Mouse (Mus musculus) myocyte (in vitro differentiated cells): ENCODE measurements around the gene Serpina16. TPM values are rescaled to one million over a fixed set of nuclear protein-coding genes. Genes with fewer than 3 reads are reported as not detected.

ENCODE experiments used
- H3K27me3 ChIP-seq: one replicate; pipeline ENCODE4 v1.6.1; 2011; ENCODE audit not compliant: control insufficient read depth, insufficient read depth, insufficient read length
- H3K36me3 ChIP-seq: one replicate; pipeline ENCODE4 v1.6.1; 2011; ENCODE audit not compliant: control insufficient read depth, insufficient read depth
- H3K4me2 ChIP-seq: one replicate; pipeline ENCODE4 v1.6.1; 2011; ENCODE audit warnings: low read depth, control low read depth
- H3K4me3 ChIP-seq: one replicate; pipeline ENCODE4 v1.5.1; 2011; ENCODE audit warnings: mild to moderate bottlenecking, control low read depth, moderate library complexity
- H3K79me2 ChIP-seq: one replicate; pipeline ENCODE4 v1.6.1; 2011; ENCODE audit not compliant: control insufficient read depth, insufficient read depth
- H3ac ChIP-seq: one replicate; pipeline ENCODE4 v1.6.1; 2011; ENCODE audit not compliant: control insufficient read depth, insufficient read length
- CEBPB ChIP-seq: IDR thresholded peaks from 2 replicates; pipeline ENCODE4 v1.6.1; 2011; ENCODE audit warnings: mild to moderate bottlenecking, moderate library complexity; ENCODE audit not compliant: poor library complexity, insufficient read depth, severe bottlenecking
- E2F4 ChIP-seq: IDR thresholded peaks from one replicate; pipeline ENCODE4 v1.6.1; 2011; ENCODE audit warnings: mild to moderate bottlenecking, control low read depth, moderate library complexity; ENCODE audit not compliant: insufficient read depth
- MAX ChIP-seq: IDR thresholded peaks from one replicate; pipeline ENCODE4 v1.6.1; 2011; ENCODE audit warnings: low read depth, mild to moderate bottlenecking, control low read depth
- MYOD1 ChIP-seq, 3 experiments: IDR thresholded peaks; one replicate each; pipeline ENCODE4 v1.6.1; 2011; ENCODE audit warnings: control low read depth in 2 of 3, low read depth in 2 of 3, mild to moderate bottlenecking in 2 of 3, moderate library complexity in 1 of 3; ENCODE audit not compliant: insufficient read length in 2 of 3, control insufficient read depth in 1 of 3
- MYOG ChIP-seq, 3 experiments: IDR thresholded peaks; one replicate each; pipeline ENCODE4 v1.6.1; 2011; ENCODE audit warnings: control low read depth in 2 of 3, low read depth in 2 of 3, mild to moderate bottlenecking in 2 of 3; ENCODE audit not compliant: insufficient read length in 2 of 3, control insufficient read depth in 1 of 3, insufficient read depth in 1 of 3
- POLR2A ChIP-seq: IDR thresholded peaks from one replicate; pipeline ENCODE4 v1.6.1; 2011; ENCODE audit warnings: low read depth, mild to moderate bottlenecking, control low read depth, moderate library complexity; ENCODE audit not compliant: insufficient read length
- POLR2AphosphoS2 ChIP-seq: IDR thresholded peaks from one replicate; pipeline ENCODE4 v1.6.1; 2011; ENCODE audit warnings: low read depth, control low read depth; ENCODE audit not compliant: insufficient read length
- REST ChIP-seq: IDR thresholded peaks from one replicate; pipeline ENCODE4 v1.6.1; 2011; ENCODE audit warnings: mild to moderate bottlenecking, control low read depth, moderate library complexity; ENCODE audit not compliant: insufficient read depth, insufficient read length
- SRF ChIP-seq: IDR thresholded peaks from one replicate; pipeline ENCODE4 v1.6.1; 2011; ENCODE audit warnings: low read depth; ENCODE audit not compliant: control insufficient read depth, insufficient read length
- TCF12 ChIP-seq: IDR thresholded peaks from one replicate; pipeline ENCODE4 v1.6.1; 2011; ENCODE audit warnings: mild to moderate bottlenecking, control low read depth; ENCODE audit not compliant: poor library complexity, insufficient read depth, severe bottlenecking
- TCF3 ChIP-seq: IDR thresholded peaks from one replicate; pipeline ENCODE4 v1.6.1; 2011; ENCODE audit warnings: low read depth, control low read depth; ENCODE audit not compliant: insufficient read length
- USF1 ChIP-seq: IDR thresholded peaks from one replicate; pipeline ENCODE4 v1.6.1; 2011; ENCODE audit warnings: low read depth, mild to moderate bottlenecking, control low read depth, moderate library complexity
- polyA plus RNA-seq: library from polyadenylated mRNA; unstranded; fragments of >200 nt; fragmentation: generic; extraction: Trizol; gene quantifications from one replicate; pipeline ENCODE4 v1.2.1, GENCODE M21; 2012; ENCODE audit warnings: missing spikeins

Serpina16 gene
- polyA plus RNA-seq, 1 experiment, result not detected

- H3K27me3 ChIP-seq, result no peaks in the 10 kb centered on the region
- H3ac ChIP-seq, result no peak overlapping the region
- H3K4me3 ChIP-seq, result no peak overlapping the region
- no peak overlapping the region for H3K4me2 ChIP-seq
- H3K36me3 ChIP-seq, result no peaks in the 10 kb centered on the region
- TF ChIP-seq MYOG (IDR thresholded peaks at IDR 0.05; ENCODE audit: control insufficient read depth in 1 of 3, insufficient read depth in 1 of 3, insufficient read length in 2 of 3, low read depth in 2 of 3) (no peak), TCF3 (no peak), MAX (no peak), MYOD1 (IDR thresholded peaks at IDR 0.05; ENCODE audit: control insufficient read depth in 1 of 3, insufficient read length in 2 of 3, low read depth in 2 of 3) (no peak), POLR2A (no peak), REST (no peak), SRF (no peak), TCF12 (no peak), CEBPB (no peak), E2F4 (no peak), POLR2AphosphoS2 (no peak)
- H3K79me2 ChIP-seq, result no peaks in the 10 kb centered on the region
Measured at GRCm38 (mm10) chr12:103635846-103636245, 40.1 kb downstream of the Serpina16 start.

DNA sequence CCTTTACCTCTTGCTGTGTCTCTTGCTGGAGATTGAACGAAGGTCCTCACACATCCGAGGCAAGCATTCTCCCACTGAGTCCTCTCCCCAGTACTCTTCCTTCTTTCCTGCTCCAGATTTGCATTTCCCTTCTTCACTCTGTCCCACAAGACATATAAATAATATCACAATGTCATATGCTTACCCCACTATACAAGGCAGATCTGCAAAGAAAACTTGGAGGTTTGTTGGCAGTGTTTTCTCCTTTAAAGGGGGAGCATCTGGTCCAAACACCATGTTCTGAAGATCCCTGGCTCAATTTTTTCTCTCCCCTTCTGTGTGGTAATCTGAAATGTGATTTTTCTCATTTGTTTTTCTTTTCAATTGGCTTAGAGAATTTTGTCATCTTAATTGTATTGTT, 41.5 kb downstream of the Serpina16 start:
- Histone ChIP-seq H3ac (no peak overlapping the region), H3K4me2 (no peak overlapping the region), H3K27me3 (no peaks in the 10 kb centered on the region), H3K79me2 (no peaks in the 10 kb centered on the region), H3K4me3 (no peak overlapping the region), H3K36me3 (no peaks in the 10 kb centered on the region)
- TF ChIP-seq REST (no peak), E2F4 (no peak), MYOD1 (IDR thresholded peaks at IDR 0.05; ENCODE audit: control insufficient read depth in 1 of 3, insufficient read length in 2 of 3, low read depth in 2 of 3) (no peak), TCF3 (no peak), TCF12 (no peak), SRF (no peak), USF1 (no peak), MAX (no peak)

GRCm38 (mm10) chr12:103631203-103631612, 44.7 kb downstream of the Serpina16 start, which contains the start of gene Serpina10:
Serpina10 (minus strand) TSS chr12:103631444.
- Histone ChIP-seq H3K4me3 (no peak within 1 kb of the TSS), H3K27me3 (peaks cover 5% of the 10 kb centered on the region), H3ac (no peak within 1 kb of the TSS), H3K79me2 (no peaks in the 10 kb centered on the region), H3K36me3 (no peaks in the 10 kb centered on the region), H3K4me2 (no peak within 1 kb of the TSS)
- TF ChIP-seq REST, result no peak
- no peak for TF ChIP-seq MAX
- TF ChIP-seq TCF12, result no peak
- no peak for TF ChIP-seq TCF3
- TF ChIP-seq POLR2A, result no peak
- TF ChIP-seq MYOD1 (IDR thresholded peaks at IDR 0.05; ENCODE audit: control insufficient read depth in 1 of 3, insufficient read length in 2 of 3, low read depth in 2 of 3), result no peak
- no peak for TF ChIP-seq POLR2AphosphoS2
- TF ChIP-seq SRF, result no peak
- TF ChIP-seq MYOG (IDR thresholded peaks at IDR 0.05; ENCODE audit: control insufficient read depth in 1 of 3, insufficient read depth in 1 of 3, insufficient read length in 2 of 3, low read depth in 2 of 3), result no peak
- no peak for TF ChIP-seq CEBPB
- TF ChIP-seq E2F4, result no peak
- no peak for TF ChIP-seq USF1

Other genes with a start within 250 kb of the Serpina16 start
- gene Ifi27, start 241.9 kb downstream of the Serpina16 start, polyA plus RNA-seq, result 118 TPM
- gene Ifi27l2a, start 232.5 kb downstream of the Serpina16 start, polyA plus RNA-seq, result 2.4 TPM
- not detected for gene Ifi27l2b, start 218.9 kb downstream of the Serpina16 start, polyA plus RNA-seq
- 0.13 TPM for gene Ppp4r4, start 143.9 kb downstream of the Serpina16 start, polyA plus RNA-seq
- not detected for gene Serpina10, start 44.7 kb downstream of the Serpina16 start, polyA plus RNA-seq
- 0.20 TPM for gene Serpina6, start 18.9 kb downstream of the Serpina16 start, polyA plus RNA-seq
- not detected for gene Serpina1f, start 19.4 kb upstream of the Serpina16 start, polyA plus RNA-seq
- 0.12 TPM for gene Serpina1d, start 97.5 kb upstream of the Serpina16 start, polyA plus RNA-seq
- not detected for gene Serpina1b, start 154.2 kb upstream of the Serpina16 start, polyA plus RNA-seq
- gene Serpina1a, start 187.4 kb upstream of the Serpina16 start, polyA plus RNA-seq, result not detected
- gene Serpina1c, start 228.7 kb upstream of the Serpina16 start, polyA plus RNA-seq, result not detected